Comparison of ENCODE assay signal across 8 mouse cellular contexts in the genomic region with DNA sequence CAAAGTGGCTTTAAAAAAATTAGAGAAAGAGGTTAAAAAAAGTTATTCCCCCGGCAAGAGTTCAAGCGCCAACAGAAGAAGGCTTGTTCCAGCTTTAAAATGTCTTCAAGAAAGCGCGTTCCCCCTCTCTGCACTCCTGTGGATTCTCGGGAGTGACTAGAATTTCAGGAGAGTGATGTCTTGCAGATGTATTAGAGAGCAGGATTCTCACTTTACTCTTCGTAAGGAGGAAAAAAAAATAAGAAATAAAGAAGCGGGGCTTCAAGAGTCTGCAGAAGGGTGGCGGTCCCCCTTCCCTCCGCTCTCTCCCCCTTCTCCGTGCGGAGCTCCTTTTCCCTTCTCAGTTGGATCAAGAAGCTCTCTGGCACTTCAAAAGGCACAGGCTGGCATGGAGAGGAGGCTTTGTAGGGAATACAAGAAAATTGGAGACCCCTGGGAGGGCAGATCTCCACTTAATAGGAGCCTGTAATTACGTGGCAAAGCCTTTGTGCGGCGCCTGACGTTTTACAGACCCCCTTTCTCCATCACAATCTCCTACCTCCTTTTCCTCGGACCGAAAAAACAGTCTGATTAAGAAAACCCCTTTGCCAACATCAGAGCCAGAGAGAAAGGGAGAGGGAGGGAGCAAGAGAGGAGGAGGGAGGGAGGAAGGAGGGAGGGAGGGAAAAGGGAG. TPM values are rescaled to one million over a fixed set of nuclear protein-coding genes. Genes with fewer than 3 reads are reported as not detected.
DNase-seq lines count a peak whose midpoint lies in the region; ATAC-seq and TF ChIP-seq lines count a peak whose summit lies in the region.

Gene Prrx1 (minus strand): TSS at position 610 of the 673 bp plus-strand sequence.

- H3K9ac ChIP-seq in ES-Bruce4 (ENCODE audit: low read depth, poor library complexity, severe bottlenecking), result no peak within 1 kb of the TSS
- H3K9ac ChIP-seq in forebrain, embryonic 15.5 days (replicated peaks), result peak within 1 kb of the TSS; percentile 46
- H3K9ac ChIP-seq in liver, embryonic 15.5 days, result no peak within 1 kb of the TSS
- H3K9ac ChIP-seq in stomach, postnatal 0 days (ENCODE audit: low read length), result peak within 1 kb of the TSS; percentile 61

- no peaks in the 10 kb centered on the region for H3K4me1 ChIP-seq in ES-Bruce4 (ENCODE audit: control insufficient read depth, insufficient read depth, low read length)
- peaks cover 47% of the 10 kb centered on the region for H3K4me1 ChIP-seq in forebrain, embryonic 15.5 days
- no peaks in the 10 kb centered on the region; the same call in 1 of the 2 replicates for H3K4me1 ChIP-seq in liver, embryonic 15.5 days (replicated peaks)
- H3K4me1 ChIP-seq in stomach, postnatal 0 days (replicated peaks; ENCODE audit: control insufficient read depth, insufficient read depth), result no peaks in the 10 kb centered on the region

- H3K36me3 ChIP-seq in ES-Bruce4 (ENCODE audit: control insufficient read depth, insufficient read depth, low read length, poor library complexity, severe bottlenecking), result no peaks in the 10 kb centered on the region
- no peaks in the 10 kb centered on the region for H3K36me3 ChIP-seq in forebrain, embryonic 15.5 days
- no peaks in the 10 kb centered on the region for H3K36me3 ChIP-seq in liver, embryonic 15.5 days (replicated peaks)
- no peaks in the 10 kb centered on the region for H3K36me3 ChIP-seq in stomach, postnatal 0 days (ENCODE audit: control insufficient read depth, insufficient read depth, low read length)

- H3K4me2 ChIP-seq in forebrain, embryonic 15.5 days (replicated peaks), result peak within 1 kb of the TSS; percentile 95
- peak within 1 kb of the TSS; percentile 59 for H3K4me2 ChIP-seq in liver, embryonic 15.5 days
- peak within 1 kb of the TSS; percentile 80 for H3K4me2 ChIP-seq in stomach, postnatal 0 days (replicated peaks; ENCODE audit: low read depth)

- TF ChIP-seq POLR2A in ES-Bruce4 (IDR thresholded peaks at IDR 0.05; ENCODE audit: insufficient read depth, low read length), result no peak

- H3K9me3 ChIP-seq in ES-Bruce4 (replicated peaks; ENCODE audit: control insufficient read depth, insufficient read depth, low read length, poor library complexity, severe bottlenecking), result no peaks in the 10 kb centered on the region
- no peaks in the 10 kb centered on the region for H3K9me3 ChIP-seq in forebrain, embryonic 15.5 days
- H3K9me3 ChIP-seq in liver, embryonic 15.5 days (replicated peaks), result no peaks in the 10 kb centered on the region
- no peaks in the 10 kb centered on the region for H3K9me3 ChIP-seq in stomach, postnatal 0 days (ENCODE audit: control insufficient read depth, low read length)

- ATAC-seq in forebrain, embryonic 15.5 days (replicated peaks), result peak; percentile 67
- ATAC-seq in liver, embryonic 15.5 days (ENCODE audit: insufficient read depth), result no peak
- ATAC-seq in stomach, postnatal 0 days (ENCODE audit: low FRiP score, low TSS enrichment), result no peak

- intact Hi-C loops in heart, postnatal 36 days (cut with DNase I), result loop anchor here (5.0 to 10.0 kb wide), 8 partner anchors 41 to 522 kb away; partner anchors contain the start of gene Gorab

- H3K27me3 ChIP-seq in ES-Bruce4 (ENCODE audit: control insufficient read depth, insufficient read depth, low read length, poor library complexity, severe bottlenecking), result peaks cover 49% of the 10 kb centered on the region
- peaks cover 32% of the 10 kb centered on the region; the same call in 1 of the 2 replicates for H3K27me3 ChIP-seq in forebrain, embryonic 15.5 days
- H3K27me3 ChIP-seq in liver, embryonic 15.5 days, result peaks cover 84% of the 10 kb centered on the region
- H3K27me3 ChIP-seq in stomach, postnatal 0 days (ENCODE audit: control insufficient read depth, insufficient read depth, low read length), result peaks cover 7% of the 10 kb centered on the region

- peak; percentile 23 for DNase-seq in adrenal gland, adult 2 months
- DNase-seq in adrenal gland, postnatal 25 days, result no peak
- peak; percentile 27 to 52 for DNase-seq in heart, postnatal 36 days
- no peak for DNase-seq in stomach, postnatal 0 days (ENCODE audit: low spot score)
- DNase-seq in cerebellum, postnatal 25 days, result no peak

- peak within 1 kb of the TSS; percentile 39 for H3K4me3 ChIP-seq in ES-Bruce4 (ENCODE audit: low read depth, low read length)
- H3K4me3 ChIP-seq in forebrain, embryonic 15.5 days, result peak within 1 kb of the TSS; percentile 50
- H3K4me3 ChIP-seq in liver, embryonic 15.5 days (replicated peaks), result peak within 1 kb of the TSS; percentile 39
- H3K4me3 ChIP-seq in stomach, postnatal 0 days (ENCODE audit: low read depth, low read length), result peak within 1 kb of the TSS; percentile 56

- no peak for TF ChIP-seq EP300 in ES-Bruce4 (IDR thresholded peaks at IDR 0.05; ENCODE audit: insufficient read depth, low read depth, low read length)
- TF ChIP-seq EP300 in stomach, postnatal 0 days (optimal IDR thresholded peaks at IDR 0.05), result no peak

- under 1% methylated on average over 17 of the region's 17 CpGs for WGBS in forebrain, embryonic 15.5 days
- 2% methylated on average over 17 of the region's 17 CpGs for WGBS in liver, embryonic 15.5 days (ENCODE audit: insufficient replicate concordance)
- WGBS in stomach, postnatal 0 days, result 2% methylated on average over 17 of the region's 17 CpGs

- no peak within 1 kb of the TSS for H3K27ac ChIP-seq in ES-Bruce4 (ENCODE audit: insufficient read depth, low read length)
- H3K27ac ChIP-seq in forebrain, embryonic 15.5 days (replicated peaks), result 0 out of 2 replicates have a peak within 1 kb of the TSS, but pooled peaks have one; percentile 33
- no peak within 1 kb of the TSS for H3K27ac ChIP-seq in liver, embryonic 15.5 days (replicated peaks)
- H3K27ac ChIP-seq in stomach, postnatal 0 days (replicated peaks), result peak within 1 kb of the TSS; percentile 58

- no peak for TF ChIP-seq CTCF in ES-Bruce4 (IDR thresholded peaks at IDR 0.05; ENCODE audit: low read depth, low read length)
- peak; percentile 35 for TF ChIP-seq CTCF in stomach, postnatal 0 days (IDR thresholded peaks at IDR 0.05; ENCODE audit: low read depth)

RNA-seq across cellular contexts. Expression of gene Prrx1, which starts in this region (rescaled TPM):
- 10 to 100 TPM in 1 of 2 experiments, 1 to 10 TPM in 1; 8.9 to 10.3 TPM for total RNA-seq in adrenal gland, adult 2 months (2021)
- 1.3 and 1.5 TPM in 2 replicates for polyA plus RNA-seq in adrenal gland, adult 2 months (2012; rRNA removed)
- 6.3 and 8.7 TPM in 2 replicates for total RNA-seq in adrenal gland, postnatal 25 days (2021)
- 2.6 and 3.2 TPM in 2 replicates for polyA plus RNA-seq in ES-Bruce4 (2011; ENCODE audit: insufficient read depth, insufficient read length, low read depth, missing spikeins)
- polyA plus RNA-seq in forebrain, embryonic 15.5 days (2015; fragmentation: Nextera tagmentation; extraction: Ambion mirVana), result 3.7 and 4.0 TPM in 2 replicates
- 10 to 100 TPM; 33.6 to 34.3 TPM for total RNA-seq in heart, postnatal 36 days (2021)
- 0.31 and 0.33 TPM in 2 replicates for polyA plus RNA-seq in liver, embryonic 15.5 days (2015; fragmentation: Nextera tagmentation; extraction: Ambion mirVana)
- polyA plus RNA-seq in stomach, postnatal 0 days (2015; fragmentation: Nextera tagmentation; extraction: Ambion mirVana), result 2.7 and 2.8 TPM in 2 replicates

Comparison
In these comparisons a context has a peak if more than half of its experiments do, and no peak if none do; other contexts are left out.
1. DNase-seq: peak in adrenal gland, adult 2 months (single experiment) and heart, postnatal 36 days (2 of 2); none in adrenal gland, postnatal 25 days (single experiment), stomach, postnatal 0 days (single experiment) and cerebellum, postnatal 25 days (0 of 2).
2. H3K27ac ChIP-seq: peak in forebrain, embryonic 15.5 days (single experiment) and stomach, postnatal 0 days (single experiment); none in ES-Bruce4 (single experiment) and liver, embryonic 15.5 days (single experiment).
3. H3K9ac ChIP-seq: peak in forebrain, embryonic 15.5 days (single experiment) and stomach, postnatal 0 days (single experiment); none in ES-Bruce4 (single experiment) and liver, embryonic 15.5 days (single experiment).
4. Peak in every context shown above with its lines, with median percentiles within 50 percentile points of each other: H3K4me3 ChIP-seq and H3K4me2 ChIP-seq.